Comparison of ENCODE assay signal across 25 mouse cellular contexts in the genomic region with DNA sequence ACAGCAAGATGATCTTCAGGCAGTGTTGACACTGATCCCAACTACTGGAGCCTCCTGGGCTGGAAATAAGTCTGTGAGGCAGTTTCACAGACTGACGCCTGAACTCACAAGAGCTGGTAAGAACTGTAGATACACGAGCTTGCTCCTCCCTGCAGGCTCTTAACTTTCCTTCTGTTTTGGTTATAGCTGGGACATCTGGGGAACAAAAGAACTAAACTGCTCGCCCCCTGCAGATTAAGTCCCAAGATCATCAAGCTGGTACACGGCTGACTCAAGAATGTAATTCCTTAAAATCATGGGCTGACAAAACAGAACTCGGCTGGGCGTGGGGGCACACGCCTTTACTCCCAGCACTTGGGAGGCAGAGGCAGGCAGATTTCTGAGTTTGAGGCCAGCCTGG. TPM values are rescaled to one million over a fixed set of nuclear protein-coding genes. Genes with fewer than 3 reads are reported as not detected.
A peak's percentile ranks its signal among the peaks of the same experiment; 100 is the strongest.
DNase-seq lines count a peak whose midpoint lies in the region; ATAC-seq and TF ChIP-seq lines count a peak whose summit lies in the region.
"Had no signal": no experiment of that assay in that cellular context is flagged by ENCODE, and none has a peak within 500 bp of the region (broad histone marks: within the 10 kb centered on the region; RNA-seq: fewer than 3 reads in every experiment).

No protein-coding gene starts in this region.

- H3K36me3 ChIP-seq in ES-E14 (ENCODE audit: control insufficient read depth, insufficient read depth, low read length, poor library complexity, severe bottlenecking), result peaks cover 7% of the 10 kb centered on the region; the same call in 1 of the 2 replicates
- H3K36me3 ChIP-seq: embryonic facial prominence, embryonic 12.5 days had no signal

- peak; percentile 36 for DNase-seq in ES-E14 (ENCODE audit: low read depth, low spot score)
- peak; percentile 80 for DNase-seq in ZHBTc4 (ENCODE audit: low read depth, low spot score)
- DNase-seq in layer of hippocampus, adult 18-20 months (ENCODE audit: low spot score in 2 of 2), result no peak
- no peak for DNase-seq in heart, adult 9 months (ENCODE audit: low spot score in 2 of 2)
- DNase-seq: adrenal gland, adult 8-10 months; adrenal gland, postnatal 14 days; adrenal gland, postnatal 36 days; cerebellum, adult 11-12 months; cerebellum, adult 2 months; cerebellum, adult 9-10 months; cerebellum, postnatal 10 days; cerebellum, postnatal 25 days had no signal

- in situ Hi-C loops in ES-E14 (cut with MboI; ENCODE audit: low sequenced_read_pairs in 2 of 2, unreplicated experiment in 2 of 2), result no loop called here

- H3K4me1 ChIP-seq in ES-E14 (ENCODE audit: control insufficient read depth in 2 of 2, insufficient read depth in 2 of 2, low read length in 2 of 2, poor library complexity in 1 of 2), result peaks cover 0 to 2% of the 10 kb centered on the region in 2 experiments; a peak in 1 of 4 replicates
- H3K4me1 ChIP-seq: embryonic facial prominence, embryonic 10.5 days; embryonic facial prominence, embryonic 12.5 days; forebrain, embryonic 10.5 days; forebrain, embryonic 12.5 days had no signal

- no peak overlapping the region for H3K27ac ChIP-seq in ES-E14 (ENCODE audit: insufficient read depth, low read depth, low read length, poor library complexity, severe bottlenecking)
- H3K27ac ChIP-seq: embryonic facial prominence, embryonic 10.5 days; embryonic facial prominence, embryonic 12.5 days; forebrain, embryonic 10.5 days; forebrain, embryonic 12.5 days had no signal

- H3K9ac ChIP-seq in ES-E14 (ENCODE audit: insufficient read depth, low read depth, low read length, poor library complexity, severe bottlenecking), result no peak overlapping the region
- H3K9ac ChIP-seq: embryonic facial prominence, embryonic 12.5 days; forebrain, embryonic 12.5 days had no signal

- no peaks in the 10 kb centered on the region for H3K9me3 ChIP-seq in ES-E14 (ENCODE audit: control insufficient read depth, insufficient read depth, low read depth, low read length)
- H3K9me3 ChIP-seq: embryonic facial prominence, embryonic 10.5 days; embryonic facial prominence, embryonic 12.5 days; forebrain, embryonic 10.5 days; forebrain, embryonic 12.5 days; G1E had no signal

- ATAC-seq in erythroblast, adult 5-6 weeks (replicated peaks; ENCODE audit: low FRiP score, poor library complexity, severe bottlenecking), result no peak
- ATAC-seq: activated CD4-positive, CD25-positive, alpha-beta regulatory T cell, adult 4 months; CD4-positive, CD25-positive, alpha-beta regulatory T cell, adult 4 months; forebrain, embryonic 14.5 days; forebrain, embryonic 16.5 days; Patski had no signal

- no peak overlapping the region for H3K4me3 ChIP-seq in ES-E14 (ENCODE audit: insufficient read depth in 1 of 2, low read depth in 1 of 2, low read length in 2 of 2, poor library complexity in 1 of 2, severe bottlenecking in 1 of 2)
- H3K4me3 ChIP-seq: embryonic facial prominence, embryonic 10.5 days; embryonic facial prominence, embryonic 12.5 days; forebrain, embryonic 10.5 days; forebrain, embryonic 12.5 days had no signal

TF ChIP-seq in ES-E14, 5 proteins besides CTCF, POLR2A, EP300 and RAD21:
- TF ChIP-seq CHD2 (IDR thresholded peaks at IDR 0.05; ENCODE audit: low read depth, low read length), result no peak
- no peak for TF ChIP-seq ZNF384 (IDR thresholded peaks at IDR 0.05; ENCODE audit: low read depth, low read length)
TF ChIP-seq in ES-E14: peak in this region for 0.

RNA-seq across cellular contexts. Expression of a gene that starts 1.8 kb away (rescaled TPM):
- total RNA-seq in ES-E14 (2012; rRNA removed), result 0.58 and 0.95 TPM in 2 replicates
- under 1 TPM in 1 of 2 experiments, not detected in 1; 0.74 TPM for total RNA-seq in layer of hippocampus, adult 18-20 months (2021)
- 10.0 TPM in 1 of 2 replicates, not detected in the other for total RNA-seq in erythroblast, adult 5-6 weeks (2015; ENCODE audit: low replicate concordance)
- 1.3 TPM in 1 of 2 replicates, not detected in the other for total RNA-seq in erythroblast, adult 5-6 weeks (2017; ENCODE audit: low replicate concordance)
- total RNA-seq: adrenal gland, adult 18-20 months; adrenal gland, postnatal 14 days; CH12.LX; G1E had no signal

RNA-seq across cellular contexts. Expression of a gene that starts 27.0 kb away (rescaled TPM):
- total RNA-seq in ES-E14 (2012; rRNA removed), result 12.9 and 14.5 TPM in 2 replicates
- total RNA-seq in layer of hippocampus, adult 18-20 months (2021), result 1 to 10 TPM; 5.2 to 5.9 TPM
- 9.0 and 10.4 TPM in 2 replicates for total RNA-seq in erythroblast, adult 5-6 weeks (2015; ENCODE audit: low replicate concordance)
- total RNA-seq in erythroblast, adult 5-6 weeks (2017; ENCODE audit: low replicate concordance), result 2.1 and 8.5 TPM in 2 replicates

Comparison
In these comparisons a context has a peak if more than half of its experiments do, and no peak if none do; other contexts are left out.
1. DNase-seq: peak in ES-E14 (single experiment) and ZHBTc4 (single experiment); none in layer of hippocampus, adult 18-20 months (0 of 2) and heart, adult 9 months (0 of 2).